Mouse (Mus musculus) liver, embryonic 14.5 days (tissue): ENCODE results near the gene Pcyt2.
"Not testable (repeated sequence)": the region's sequence is repeated elsewhere in the genome, so short reads cannot be mapped to it uniquely, and the experiment has no call there.

Experiments
- CTCF ChIP-seq: IDR thresholded peaks from 2 replicates; pipeline ENCODE4 v1.5.1; 2016; ENCODE audit warnings: antibody characterized with exemption, low read depth, control low read depth
- EP300 ChIP-seq: IDR thresholded peaks from 2 replicates; pipeline ENCODE4 v1.6.1; 2016; ENCODE audit warnings: antibody characterized with exemption, low read depth

DNA sequence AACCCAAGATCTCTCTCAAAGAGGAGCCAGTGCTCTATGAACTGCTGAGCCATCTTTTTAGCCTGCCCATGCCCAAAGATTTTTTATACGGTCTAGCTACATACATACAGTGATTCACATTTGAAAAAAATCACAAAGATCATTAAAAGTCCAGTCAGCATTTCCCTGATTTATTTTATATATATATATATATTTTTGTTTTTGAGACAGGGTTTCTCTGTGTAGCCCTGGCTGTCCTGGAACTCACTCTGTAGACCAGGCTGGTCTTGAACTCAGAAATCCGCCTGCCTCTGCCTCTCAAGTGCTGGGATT lies 34.8 kb downstream of the Pcyt2 start:
- TF ChIP-seq CTCF, EP300: not testable (repeated sequence)
